Mouse (Mus musculus) layer of hippocampus, adult 11-12 months (tissue): ENCODE results near the gene Dysf.
A peak's percentile ranks its signal among the peaks of the same experiment; 100 is the strongest.

ENCODE experiments used
- DNase-seq: peaks from one replicate; pipeline ENCODE4 v3.0.0; 2022; ENCODE audit warnings: low spot score

Gene Dysf

DNA sequence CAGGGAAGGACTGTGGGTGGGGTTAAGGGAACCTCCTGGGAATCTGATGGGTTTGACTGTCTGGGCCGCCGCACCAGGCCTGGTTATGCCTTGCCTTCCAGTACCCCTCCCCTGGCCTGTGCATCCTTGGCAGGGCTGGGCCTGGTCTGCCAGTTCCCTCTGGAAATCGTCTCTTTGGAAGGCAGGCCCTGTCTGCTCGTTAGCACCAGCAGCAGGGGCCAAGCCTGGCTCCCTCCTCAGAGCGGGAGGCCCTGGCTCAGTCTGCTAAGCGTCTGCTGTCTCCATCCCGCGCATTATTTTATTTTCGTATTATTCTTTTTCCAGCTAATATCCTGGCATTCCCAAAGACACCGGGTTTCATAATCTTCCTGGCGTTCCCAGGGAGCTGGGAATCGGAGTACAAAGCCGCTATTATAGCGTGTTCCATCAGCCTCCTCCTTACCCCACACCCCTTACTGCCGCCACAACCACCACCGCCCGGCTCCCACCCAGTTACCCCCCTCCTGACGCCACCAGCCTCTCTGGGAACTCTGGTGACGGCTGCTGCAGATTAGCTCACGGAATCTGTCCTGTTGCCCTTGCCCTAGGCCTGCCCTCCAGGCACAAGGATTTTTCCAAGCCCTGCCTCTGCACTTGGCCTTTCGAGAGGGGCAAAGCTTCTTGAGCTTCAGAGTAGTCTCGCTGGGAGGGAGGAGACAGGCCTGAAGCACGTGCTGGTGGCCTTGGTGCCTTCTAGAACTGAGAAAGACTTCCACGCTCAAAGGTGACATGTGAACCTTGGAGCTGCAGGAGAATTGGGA lies 111.5 kb downstream of the Dysf start:
- peak; percentile 33 for DNase-seq

DNA sequence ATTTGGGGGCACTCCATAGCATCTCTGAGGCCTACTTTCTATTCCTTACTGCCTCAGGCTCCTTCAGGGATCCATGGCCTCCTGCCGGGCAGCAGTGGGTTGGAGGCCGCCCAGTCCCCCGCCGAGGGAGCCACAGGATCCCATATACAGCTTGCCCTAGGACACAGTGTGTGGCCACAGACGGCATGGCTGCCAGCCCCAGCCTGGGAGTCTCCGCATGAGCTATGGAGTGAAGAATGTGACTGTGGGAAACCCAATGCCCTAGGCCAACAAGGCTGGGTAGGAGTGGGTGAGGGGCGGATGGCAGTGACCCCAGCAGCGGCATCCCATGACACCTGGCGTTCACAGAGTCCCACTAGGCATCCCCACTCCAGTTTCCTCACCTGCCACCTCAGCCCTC lies 116.2 kb downstream of the Dysf start:
- no peak for DNase-seq

DNA sequence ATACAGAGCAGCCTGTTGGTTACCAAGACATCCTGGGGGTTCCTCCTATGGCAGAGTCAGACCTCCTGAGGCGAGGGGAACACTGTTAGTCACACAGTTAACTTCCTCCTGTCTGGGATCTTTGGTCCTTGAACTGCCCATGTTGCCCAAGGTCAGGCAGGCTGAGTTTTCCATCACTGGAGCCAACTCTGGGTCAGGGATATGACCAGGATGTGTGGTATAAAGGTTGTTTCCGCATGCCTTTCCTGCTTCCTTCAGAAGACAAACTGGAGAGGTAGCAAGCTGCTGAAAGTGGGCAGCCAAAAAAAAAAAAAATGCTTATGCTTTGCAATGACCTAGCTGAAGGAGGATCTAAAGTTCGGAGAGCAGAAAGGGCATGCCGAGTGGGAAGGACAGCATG lies 116.7 kb downstream of the Dysf start:
- no peak for DNase-seq

DNA sequence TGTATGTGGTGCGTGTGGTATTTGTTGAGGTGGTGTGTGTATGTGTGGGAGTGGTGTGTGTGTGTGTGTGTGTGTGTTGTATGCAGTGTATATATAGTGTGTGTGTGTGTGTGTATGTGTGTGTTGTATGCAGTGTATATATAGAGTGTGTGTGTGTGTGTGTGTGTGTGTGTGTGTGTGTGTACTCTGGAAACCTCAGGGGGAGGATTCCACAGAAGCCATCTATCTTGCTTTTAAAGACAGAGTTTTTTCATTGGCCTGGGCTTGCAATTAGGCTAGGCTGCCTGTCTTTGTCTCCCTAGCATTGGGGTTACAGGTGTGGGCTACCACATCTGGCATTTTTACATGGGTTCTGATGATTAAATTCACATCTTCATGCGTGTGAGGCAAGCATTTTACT lies 119.8 kb downstream of the Dysf start:
- DNase-seq = no peak

DNA sequence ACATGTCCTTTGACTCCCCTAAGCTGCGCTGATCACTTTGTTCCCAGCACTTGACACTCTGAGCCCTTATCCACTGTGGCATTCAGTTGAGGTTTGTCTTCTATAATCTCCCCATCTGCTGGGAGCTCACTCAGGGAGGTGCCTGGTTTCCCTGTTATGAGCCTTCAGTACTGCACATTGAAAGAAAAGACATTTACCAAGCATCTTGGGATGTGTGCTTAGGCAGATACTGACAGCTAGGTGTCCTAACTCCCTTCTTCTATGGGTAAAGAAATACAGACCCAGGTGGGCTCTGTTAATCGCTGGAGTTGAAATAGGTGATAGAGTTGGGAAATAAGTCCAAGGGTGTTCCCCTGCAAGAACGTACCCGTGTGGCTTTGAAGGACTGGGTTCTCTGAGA lies 122.5 kb downstream of the Dysf start:
- no peak for DNase-seq

DNA sequence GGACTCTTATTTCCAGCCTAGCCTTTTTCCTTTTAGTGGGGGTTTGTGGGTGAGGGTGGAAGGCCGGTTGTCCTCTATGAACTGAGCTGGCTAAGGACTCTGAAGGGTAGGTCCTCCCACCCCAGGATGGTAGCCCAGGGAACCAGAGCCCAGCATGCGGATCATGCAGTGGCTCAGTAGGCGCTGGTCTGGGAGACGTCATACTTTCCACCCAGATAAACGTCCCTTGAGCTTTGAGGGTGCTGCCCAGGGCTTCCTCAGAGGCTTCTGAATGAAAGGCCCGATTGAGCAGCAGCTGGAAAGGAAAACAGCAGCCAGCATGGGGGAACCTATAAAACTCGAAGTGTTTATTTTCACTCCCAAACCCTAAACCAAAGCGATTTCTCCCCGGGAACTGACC lies 123.1 kb downstream of the Dysf start:
- no peak for DNase-seq

DNA sequence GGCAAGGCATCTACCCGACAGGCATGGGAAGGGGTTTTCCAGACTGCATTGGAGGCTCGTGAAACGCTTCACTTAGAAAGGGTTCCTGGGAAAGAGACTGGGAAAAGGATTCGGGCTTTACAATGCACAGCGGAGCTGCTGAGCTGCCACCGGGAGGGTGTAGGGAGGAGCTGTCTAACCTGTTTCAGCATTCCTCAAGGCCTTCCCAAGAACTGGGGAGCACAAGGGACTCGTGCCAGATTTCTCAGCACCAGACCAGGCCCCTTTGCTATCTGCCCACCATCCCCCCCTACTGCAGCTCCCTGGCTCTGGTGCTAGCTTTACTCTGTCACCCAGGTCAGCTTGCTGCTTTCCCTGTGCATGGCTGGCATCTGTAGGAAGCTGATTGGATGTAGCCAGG lies 124.7 kb downstream of the Dysf start:
- DNase-seq = no peak

DNA sequence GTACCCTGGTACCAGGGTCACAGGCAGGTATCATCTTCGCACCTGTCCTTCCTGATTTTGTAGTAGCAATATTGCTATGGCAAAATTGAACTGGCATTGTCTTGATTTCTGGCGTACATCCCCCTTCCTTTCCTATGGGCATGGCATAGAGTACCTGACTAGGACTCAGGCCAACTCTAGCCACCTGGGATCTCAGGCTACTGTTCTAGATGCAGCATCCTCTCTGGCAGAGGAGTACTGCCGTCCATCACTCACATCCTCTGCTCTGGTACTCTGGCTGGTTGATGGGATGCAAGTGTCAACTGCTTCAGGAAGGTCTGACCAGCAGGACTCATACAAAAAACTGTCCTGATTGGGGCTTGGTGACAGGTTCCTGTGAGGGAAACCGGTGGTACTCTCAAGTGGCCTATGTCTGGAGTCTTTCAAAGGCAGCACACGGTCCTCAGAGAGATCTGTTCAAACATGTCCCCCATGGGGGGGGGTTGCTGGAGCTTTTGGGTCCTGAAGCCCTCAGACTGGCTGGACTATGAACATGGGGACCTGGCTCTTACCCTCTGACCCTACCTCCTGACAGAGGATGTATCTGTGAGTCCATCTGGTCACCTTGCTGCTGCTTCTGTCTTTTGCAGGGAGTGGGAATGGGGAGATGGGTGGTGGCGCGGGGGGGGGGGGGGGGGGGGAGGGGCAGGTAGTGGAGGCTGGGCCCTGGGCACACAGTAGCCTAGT lies 125.8 kb downstream of the Dysf start:
- DNase-seq = no peak

DNA sequence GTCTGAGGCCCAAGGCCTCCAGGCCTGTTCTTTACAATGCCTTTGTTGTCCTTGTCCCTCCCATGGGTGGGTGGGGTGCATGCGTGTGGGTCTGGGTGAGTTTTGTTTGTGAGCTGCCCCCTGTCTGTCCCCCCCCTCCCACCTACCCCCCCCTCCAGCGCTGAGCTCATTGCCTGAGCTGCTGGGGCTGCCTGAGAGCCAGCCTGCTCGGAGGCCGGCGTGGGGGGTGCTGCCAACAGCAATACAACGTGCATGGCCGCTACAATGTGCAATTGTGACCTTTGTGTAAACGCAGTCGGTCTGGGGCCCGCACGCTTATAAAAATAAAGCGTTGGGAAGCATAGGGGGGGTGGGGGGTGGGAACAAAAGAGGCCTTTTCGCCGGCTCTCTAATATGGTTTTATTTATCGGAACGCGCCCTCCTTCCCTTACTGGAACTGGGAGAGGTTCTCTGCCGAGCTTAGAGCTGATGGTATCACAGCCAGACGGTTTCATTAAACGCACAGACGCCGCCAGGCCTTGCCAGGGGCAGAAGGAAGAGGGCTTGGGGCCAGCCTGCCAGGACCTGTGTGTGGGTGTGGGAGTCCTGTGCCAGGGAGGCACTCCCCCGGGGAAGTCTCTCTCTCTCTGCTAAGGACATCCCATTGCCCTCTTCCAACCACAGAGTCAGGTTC lies 126.5 kb downstream of the Dysf start:
- peak; percentile 61 for DNase-seq

DNA sequence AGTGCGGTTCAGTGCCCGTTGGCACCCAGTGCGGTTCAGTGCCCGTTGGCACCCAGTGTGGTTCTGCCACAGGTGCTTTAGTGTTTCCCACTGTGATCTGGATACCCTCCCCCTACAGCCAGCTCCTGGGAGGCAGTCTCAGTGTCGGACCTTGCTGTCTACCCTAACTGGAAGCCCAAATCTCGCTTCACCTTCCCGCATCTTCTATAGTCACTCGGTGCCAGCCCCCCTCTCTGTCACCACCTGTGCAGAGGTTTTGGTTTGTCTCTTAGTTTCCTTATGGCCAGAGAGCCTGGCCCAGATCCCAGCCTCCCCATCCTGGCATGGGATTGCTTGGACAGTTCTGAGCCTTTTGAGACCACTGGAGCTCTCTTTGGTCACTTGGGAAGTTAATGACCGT lies 127.3 kb downstream of the Dysf start:
- no peak for DNase-seq

DNA sequence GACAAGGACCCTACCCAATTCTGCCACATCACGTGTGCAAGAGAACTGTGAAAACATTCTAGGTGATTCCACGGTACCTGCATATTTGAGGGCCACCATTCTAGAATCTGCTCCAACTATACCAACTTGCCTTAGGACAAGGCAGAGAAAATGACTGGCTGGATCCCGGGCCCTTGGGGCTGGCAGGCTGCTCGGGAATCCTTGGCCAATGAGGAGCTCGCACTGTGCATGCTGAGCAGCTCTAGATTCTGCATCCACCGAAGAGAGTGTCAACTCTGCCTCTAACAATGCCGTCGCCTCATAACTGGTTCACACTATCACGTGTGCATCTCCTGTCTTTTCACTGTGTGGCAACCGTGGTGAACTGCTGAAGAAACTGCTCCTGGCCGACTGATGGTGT lies 128.0 kb downstream of the Dysf start:
- DNase-seq = no peak

DNA sequence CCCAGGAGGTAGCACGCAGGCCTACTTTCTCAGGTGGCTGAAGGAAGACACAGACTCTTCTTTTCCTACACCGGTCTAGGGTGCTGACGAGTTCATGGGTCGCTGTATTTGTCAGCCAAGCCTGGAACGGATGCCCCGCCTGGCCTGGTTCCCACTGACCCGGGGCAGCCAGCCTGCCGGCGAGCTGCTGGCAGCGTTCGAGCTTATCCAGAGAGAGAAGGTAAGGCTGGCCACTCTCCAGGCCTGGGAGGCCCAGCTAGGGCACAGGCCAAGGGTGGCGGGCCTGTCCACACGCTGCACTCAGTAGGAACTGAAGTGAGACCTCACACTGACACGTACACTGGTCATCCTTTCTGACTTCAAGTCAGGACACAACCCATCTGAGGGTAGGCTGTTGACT lies 131.5 kb downstream of the Dysf start:
- DNase-seq = no peak

DNA sequence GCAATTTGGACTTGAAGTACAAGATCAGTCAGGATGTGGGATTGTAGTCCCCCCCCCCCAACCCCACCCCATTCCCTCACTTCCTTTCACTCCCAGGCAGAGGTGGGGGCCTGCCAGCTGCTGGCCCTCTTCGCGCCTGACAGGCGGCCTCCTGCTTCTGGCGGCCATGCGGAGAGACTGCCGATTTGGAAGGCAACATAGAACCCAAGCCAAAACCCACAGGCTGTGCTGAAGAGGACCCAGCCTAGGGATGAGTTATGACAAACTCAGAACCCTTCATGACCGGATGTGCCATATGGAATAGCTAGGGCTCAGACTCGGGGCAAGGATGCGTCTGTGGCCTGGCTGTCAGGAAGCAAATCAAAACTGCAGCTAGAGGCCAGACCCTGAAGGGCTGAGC lies 134.1 kb downstream of the Dysf start:
- DNase-seq = no peak

DNA sequence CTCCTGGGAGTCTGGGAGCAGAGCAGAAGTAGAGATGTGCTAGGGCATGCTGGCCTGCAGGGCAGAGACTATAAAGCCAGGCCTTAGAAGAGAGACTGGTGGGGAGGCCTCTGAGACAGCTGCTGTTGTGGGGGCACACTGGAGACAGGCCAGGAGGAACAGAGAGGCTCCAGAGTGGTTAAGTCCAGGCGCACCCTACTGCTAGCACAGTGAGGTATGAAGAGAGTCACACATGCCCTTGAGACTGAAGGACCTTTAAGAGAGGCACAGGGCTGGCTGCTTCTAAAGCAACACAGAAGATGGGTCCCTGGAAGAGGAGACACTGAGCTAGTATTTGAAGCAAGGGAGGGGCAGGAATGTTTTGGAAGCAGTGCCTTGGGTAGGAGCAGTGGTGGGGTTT lies 134.9 kb downstream of the Dysf start:
- DNase-seq = no peak

DNA sequence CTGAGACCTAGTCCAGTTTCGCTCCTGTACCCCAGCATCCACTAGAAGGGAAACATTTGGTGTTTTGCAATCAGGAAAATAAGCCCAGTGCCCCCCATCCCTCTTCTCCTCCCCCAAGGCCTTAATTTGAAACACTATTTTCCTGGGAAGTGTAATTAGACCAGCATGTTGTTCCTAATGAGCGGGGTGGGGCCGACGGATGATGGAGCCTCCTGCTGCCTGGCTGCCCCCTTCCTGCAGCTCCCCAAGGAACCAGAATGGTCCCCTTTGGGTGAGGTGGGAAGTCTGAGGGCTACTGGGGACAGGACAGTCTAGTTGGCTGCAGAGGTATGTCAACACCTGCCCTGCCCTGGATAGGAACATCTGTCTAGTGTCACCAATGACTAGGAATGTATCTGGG lies 136.0 kb downstream of the Dysf start:
- no peak for DNase-seq

DNA sequence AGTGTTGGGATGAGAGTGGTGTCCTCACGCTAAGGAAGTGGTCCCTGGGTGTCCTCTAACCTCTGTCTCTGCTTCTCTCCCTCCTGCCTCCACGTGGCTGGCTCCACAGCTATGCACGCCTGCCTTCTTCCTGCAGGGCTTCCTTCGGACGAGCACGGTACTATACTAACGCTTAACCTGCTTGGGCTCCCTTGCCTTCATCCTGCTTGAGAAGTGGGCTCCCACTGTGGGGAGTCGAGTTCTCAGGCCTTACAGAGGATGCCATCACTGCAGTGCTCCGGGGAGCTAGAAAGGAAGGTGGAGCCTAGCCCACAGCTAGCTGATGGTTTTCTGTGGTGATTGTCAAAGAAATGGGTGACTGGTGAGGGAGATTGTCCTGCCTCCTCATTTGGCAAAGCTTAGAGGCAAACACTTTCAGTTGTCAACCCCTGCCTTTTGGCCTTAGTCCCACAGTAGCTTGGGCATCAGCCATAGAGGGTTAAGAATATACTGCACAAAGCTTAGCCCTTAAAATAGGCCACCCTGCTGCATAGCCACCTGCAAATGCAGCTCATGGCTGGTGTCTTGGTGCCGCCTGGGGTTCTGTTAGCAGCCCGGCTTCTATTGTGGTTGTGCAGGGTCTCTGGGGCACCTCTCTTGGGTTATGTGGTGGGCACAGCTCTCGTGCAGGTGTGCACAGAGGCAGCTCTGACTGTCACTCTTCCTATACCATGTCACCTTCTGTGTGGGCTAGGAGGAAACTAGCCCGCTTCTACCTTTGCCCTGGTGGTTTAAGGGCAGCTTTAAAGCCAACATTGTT lies 139.0 kb downstream of the Dysf start:
- DNase-seq = no peak

DNA sequence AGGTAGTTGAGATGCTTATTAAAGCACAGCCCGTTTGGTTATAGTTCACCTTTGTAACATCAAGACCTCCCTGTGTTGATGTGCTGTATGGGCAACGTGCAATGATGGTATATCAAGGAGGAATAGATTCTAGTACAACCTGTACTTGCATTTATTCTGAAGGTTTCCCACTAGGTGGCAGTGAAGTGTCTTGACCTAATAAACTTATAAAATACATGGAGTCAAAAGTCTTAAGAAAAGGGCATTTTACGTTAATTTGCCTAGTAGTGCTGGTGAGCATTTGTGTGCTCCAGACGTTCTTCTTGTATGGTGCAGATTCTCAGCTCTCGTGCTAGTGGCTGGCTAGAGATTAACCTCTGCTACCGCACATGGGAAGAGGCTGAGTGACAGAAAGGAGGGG lies 140.1 kb downstream of the Dysf start:
- no peak for DNase-seq

DNA sequence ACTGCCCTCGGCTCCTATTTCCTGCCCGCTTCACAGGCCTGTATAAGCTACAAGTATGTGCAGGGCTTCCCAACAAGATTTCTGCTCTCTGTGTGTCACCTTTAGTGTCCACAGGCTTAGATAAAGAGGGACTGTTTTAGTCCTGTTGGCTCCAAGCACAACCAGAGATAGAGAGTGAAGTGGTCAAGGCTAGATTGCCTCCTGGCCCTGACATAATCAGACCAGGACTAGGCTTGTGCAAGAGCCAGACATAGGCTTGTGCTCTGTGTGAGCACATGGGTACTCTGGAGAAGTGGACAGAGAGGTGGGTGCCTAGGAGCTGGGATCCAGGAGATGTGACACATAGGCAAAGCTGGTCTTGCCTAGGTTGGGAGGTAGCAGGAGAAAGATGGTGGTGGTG lies 146.1 kb downstream of the Dysf start:
- DNase-seq = no peak

DNA sequence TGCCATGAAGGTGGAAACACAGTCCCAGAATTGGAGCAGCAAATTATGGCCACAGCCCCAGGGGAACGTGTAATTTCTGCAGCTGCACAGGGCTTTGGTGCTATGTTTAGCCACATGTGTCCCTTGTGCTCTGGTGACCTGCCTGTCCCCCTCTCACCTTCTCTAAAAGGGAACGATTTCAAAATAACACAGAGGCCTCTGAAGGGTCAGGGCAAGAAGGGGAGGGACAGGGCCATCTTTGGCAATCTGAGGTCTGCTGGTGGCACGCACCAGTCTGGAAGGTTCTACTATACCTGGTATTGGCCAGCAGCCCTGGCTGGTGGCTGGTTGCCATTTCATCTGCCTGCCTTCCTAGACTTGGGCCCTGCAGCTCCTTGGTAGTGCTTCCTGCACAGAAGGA lies 147.4 kb downstream of the Dysf start:
- DNase-seq = no peak

DNA sequence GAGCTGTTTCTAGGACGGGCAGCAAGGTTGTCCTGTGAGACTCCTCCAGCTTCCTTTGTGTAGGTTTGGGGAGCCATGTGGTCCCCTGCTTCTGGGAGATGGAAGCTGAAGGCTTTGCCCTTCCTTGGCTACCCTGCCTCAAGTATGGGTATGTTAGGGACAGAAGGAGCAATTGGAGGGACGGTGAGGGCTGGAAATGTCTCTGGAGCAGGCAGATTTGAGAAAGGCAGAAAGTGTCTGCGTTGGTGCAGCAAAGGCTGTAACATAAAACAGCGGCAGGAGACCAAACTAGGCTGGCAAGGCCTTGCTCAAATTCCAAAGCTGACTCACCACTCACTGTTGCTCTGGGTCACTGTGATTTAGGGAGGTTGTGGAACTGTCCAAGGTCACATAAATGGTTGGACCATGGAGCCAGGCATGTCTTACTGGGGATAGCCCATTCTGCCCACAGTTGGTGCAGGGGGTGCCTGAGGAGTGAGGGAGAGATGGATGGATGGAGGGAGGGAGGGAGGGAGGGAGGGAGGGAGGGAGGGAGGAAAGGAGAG lies 148.2 kb downstream of the Dysf start:
- no peak for DNase-seq

DNA sequence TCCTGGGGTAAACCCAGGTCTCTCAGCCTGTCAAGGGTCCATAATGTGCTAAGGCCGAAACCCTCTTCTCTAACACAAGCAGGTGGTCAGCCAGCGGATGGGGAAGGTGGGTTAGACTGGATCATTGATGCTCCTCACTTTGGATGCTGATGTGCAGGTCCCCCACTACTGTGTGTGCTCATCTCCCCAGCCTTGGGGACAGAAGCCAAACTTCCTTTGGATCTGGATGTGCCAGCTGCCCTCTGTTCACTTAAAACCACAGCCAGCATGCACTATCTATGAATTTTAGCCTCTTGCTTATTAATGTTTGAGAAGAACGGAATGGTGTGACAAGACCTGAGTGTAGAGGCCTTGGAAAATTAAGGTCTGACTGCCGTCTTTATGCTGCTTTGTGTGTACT lies 150.7 kb downstream of the Dysf start:
- no peak for DNase-seq

DNA sequence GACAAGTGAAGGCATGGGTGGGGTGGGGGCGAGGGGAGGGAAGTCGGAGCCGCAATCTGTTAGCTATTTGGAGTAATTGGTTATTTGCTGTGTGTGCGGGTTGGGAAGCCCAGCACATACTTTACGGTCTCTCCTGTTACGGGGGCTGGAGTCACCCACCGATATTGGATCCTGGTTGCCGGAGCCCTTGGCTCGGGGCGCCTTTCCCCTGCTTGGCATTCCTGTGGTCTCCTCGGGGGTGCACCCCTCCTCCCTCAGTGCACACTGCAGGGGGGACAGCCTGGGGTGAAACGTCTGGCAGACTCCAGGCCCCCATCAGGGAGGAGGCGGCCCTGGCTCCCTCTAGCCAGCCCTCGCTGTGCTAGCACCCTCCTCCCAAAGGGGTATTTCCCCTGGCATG lies 159.2 kb downstream of the Dysf start:
- no peak for DNase-seq
